Mouse (Mus musculus) adrenal gland, postnatal 25 days (tissue): Measurements from ENCODE around the gene Myo9b. TPM values are rescaled to one million over a fixed set of nuclear protein-coding genes. Genes with fewer than 3 reads are reported as not detected.

Experiments
- DNase-seq: peaks from one replicate; pipeline ENCODE4 v3.0.0; 2021; ENCODE audit warnings: mixed read lengths
- total RNA-seq: library from RNA; stranded (reverse); gene quantifications from 2 replicates; pipeline ENCODE4 v1.2.3, GENCODE M21; 2021

Gene Myo9b
- total RNA-seq, 1 experiment from 2014 or later, result 42.0 TPM

DNA sequence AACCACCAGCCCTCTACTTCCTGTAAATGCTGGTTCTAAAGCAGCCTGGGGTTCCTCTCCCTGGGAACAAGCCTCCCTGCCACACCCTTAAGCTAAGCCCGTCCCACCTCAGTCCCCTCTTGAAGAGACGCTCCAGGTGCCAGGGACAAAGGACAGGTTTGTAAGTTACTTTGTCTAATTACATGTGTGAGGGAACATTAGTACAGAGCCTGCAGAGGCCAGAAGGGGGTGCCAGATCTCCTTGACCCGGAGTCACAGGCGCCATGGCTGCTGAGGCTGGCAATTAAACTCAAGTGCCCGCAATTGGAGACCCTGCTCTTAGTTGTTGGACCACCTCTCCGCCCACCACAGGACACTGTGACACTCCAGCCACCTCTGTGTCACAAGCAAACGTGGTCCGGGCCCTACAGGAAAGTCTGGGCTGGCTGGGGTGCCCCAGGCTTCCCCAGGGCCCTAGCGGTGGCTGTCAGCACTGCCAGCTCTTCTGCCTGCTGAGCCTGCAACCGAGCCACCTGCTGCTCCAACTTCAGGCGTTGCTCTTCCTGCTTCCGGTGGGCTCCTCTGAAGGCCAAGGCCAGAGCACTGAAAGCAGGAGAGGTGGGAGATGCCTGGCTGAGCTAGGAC lies 112.8 kb downstream of the Myo9b start:
- DNase-seq, result no peak

DNA sequence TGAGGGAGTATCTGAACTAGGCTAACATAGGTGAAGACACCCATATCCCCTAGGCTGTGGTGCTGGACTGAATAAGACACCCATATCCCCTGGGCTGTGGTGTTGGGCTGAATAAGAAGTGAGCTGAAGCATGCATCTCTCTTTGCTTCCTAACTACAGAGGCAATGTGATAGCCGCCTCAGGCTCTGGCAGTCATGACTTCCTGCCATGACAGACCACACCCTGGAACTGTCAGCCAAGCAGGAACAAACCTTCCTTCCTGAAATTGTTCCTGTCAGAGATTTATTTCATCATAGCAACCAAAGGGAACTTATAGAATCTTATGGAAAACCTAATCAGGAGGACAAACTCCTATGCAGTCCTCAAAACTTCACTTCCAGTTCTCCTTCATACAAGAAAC lies 115.8 kb downstream of the Myo9b start:
- DNase-seq, result no peak

- no peak for DNase-seq
These were observed 119.2 kb downstream of the Myo9b start for GRCm38 (mm10) chr8:71391696-71392095.

- no peak for DNase-seq
These were observed 119.9 kb downstream of the Myo9b start for GRCm38 (mm10) chr8:71392391-71392790.

- peak; percentile 40 for DNase-seq
These were observed 120.4 kb downstream of the Myo9b start for GRCm38 (mm10) chr8:71392871-71393270.

DNA sequence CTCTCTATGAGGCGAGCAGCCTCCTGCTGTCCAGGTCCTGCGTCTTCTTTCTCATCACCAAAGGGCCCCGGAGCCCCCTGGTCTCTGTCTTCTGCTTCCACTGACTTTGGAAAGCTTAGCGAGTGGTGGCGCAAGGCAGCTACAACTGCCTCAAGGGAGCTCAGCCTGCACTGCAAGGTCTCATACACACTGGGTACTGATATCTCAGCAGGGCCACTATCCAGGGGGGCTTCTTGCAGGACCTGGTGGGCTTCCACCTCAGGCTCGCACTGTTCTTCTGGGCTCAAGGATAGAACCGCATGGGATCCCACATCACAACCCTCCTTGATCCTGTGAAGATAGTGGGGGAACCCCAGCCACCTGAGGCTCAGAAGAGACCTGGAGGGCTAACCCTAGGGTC lies 122.0 kb downstream of the Myo9b start:
- DNase-seq, result no peak

DNA sequence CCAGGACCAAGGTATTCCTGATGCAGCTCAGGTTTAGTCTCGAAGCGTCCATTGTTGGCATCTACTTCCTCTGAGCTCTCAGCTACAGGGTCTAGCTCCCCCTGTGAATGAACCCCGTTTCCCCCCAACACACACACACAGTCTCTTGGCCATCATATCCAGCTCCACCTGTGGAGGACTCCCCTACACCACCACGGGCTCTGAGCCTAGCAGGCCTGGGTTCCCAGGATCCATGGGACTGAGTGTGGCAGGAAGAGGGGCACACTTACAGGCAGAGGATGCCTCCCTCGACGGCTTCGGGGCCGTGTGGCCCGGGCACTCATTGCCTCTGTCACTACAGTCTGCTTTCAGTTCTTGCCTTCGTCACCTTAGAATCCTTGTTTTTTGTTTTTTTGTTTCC lies 122.6 kb downstream of the Myo9b start:
- DNase-seq, result no peak

DNA sequence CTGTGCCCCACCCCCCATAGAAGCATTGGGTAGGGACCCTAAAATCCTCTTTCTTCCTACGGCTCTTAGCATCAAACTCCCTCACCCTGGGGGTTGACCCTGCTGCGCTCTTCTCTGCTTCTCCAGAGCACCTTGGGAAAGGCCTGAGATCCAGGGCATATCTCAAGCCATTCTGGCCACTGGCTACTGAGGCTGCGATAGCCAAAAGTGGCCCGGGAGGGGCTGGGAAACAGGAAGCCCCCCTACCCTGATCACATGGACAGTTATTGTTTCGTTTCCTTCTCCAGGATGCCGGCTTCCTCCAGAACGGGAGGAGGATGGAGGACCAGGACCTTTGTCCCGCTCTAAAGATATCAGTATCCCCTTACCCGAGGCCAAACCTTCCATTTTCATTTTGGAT lies 123.1 kb downstream of the Myo9b start, which contains the start of gene Ushbp1:
TSS of gene Ushbp1 (minus strand) at position 174 of the 400 bp plus-strand sequence.
- DNase-seq, result no peak

DNA sequence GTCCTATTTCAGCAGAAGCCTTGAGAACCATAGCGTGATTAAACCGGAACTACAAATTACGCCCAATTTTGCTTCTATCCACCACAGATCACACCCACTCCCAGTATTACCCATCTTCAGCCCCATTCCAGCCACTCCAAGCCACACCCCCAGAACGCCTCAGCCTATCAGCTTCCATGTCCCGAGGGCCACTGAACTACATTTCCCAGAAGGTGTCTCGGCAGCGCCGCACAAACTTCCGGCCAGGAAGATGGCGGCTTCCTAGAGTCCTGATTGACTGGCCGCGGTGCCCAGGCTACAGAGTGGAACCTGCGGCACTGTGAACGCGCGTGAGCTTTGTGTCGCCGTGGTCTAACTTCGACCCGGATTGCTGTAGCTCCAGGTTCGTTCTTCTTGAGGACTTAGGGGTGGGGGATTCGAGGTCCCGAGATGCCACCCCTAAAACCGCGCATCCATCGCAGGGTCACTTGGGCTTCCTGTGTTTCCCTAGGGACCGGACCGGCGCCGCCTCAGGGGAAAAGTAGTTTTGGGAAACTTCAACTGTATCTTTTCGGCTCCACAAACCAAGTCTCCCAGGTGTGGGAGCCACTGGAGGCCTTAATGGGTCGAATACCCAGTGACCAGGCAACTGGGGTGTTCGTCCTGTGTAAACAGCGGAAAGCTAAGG lies 124.3 kb downstream of the Myo9b start, which contains the start of gene Babam1:
TSS of gene Babam1 (plus strand) at position 223 of the 667 bp plus-strand sequence.
- DNase-seq, result peak; percentile 88

- DNase-seq, result no peak
These were observed 125.2 kb downstream of the Myo9b start for GRCm38 (mm10) chr8:71397701-71398100.

DNA sequence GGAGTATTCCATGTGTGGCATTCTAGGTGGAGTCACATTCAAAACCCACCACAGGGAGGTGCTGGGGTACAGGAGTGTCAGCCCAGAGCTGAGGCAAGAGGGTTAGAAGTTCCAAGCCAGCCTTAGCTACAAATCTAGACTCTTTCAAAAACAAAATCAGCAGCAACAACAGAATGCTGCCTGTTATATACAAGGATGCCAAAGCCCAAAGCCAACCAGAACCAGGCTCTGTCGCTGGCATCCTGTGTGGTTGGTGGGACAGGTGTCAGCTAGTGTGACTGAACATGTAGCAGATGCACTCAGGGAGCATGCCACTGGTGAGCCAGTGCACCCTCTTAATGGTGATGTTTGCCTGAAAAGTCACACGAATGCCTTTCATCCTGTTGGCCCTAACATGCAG lies 128.3 kb downstream of the Myo9b start:
- no peak for DNase-seq

DNA sequence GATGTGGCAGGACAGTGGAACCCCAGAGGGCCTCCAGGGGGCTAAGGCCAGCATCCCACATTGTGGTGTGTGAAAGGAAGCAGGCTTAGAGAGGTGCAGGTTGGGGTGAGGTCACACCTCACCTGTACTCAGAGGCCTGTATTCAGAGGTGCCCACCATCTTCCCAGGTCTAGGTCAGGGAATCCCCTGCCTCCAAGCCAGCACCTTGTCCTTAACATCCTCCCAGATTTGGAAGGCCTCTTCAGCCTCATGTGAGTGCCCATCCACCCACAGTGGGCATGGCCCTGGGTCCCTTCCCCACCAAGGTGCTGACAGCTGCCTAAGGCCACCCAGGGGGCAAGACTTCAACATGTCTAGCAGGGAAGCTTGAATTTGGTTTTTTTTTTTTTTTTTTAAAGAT lies 128.9 kb downstream of the Myo9b start:
- DNase-seq, result no peak

DNA sequence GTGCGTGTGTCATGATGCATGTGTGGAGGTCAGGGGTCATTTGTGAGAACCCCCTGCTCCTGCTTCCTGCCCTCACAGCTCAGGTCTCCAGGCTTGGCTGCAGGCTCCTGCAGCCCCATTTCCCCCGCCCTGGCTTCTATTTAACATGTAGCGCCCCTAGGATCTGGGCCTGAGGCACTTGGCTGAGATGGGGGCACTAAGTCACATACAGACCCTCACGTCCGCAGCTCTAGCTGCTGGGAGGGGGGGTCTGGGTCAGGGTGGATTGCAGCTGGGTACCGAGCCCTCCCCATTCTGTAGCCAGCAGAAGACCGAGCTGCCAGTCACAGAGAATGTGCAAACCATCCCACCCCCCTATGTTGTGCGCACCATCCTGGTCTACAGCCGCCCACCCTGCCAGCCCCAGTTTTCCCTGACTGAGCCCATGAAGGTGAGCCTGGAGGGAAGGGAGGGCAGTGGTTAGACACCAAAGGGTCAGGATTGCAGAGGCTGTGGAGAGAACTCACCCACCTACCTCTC lies 130.0 kb downstream of the Myo9b start:
- DNase-seq, result no peak

GRCm38 (mm10) chr8:71403107-71403885 lies 130.8 kb downstream of the Myo9b start:
- no peak for DNase-seq

GRCm38 (mm10) chr8:71404011-71404410 lies 131.5 kb downstream of the Myo9b start:
- DNase-seq, result no peak

DNA sequence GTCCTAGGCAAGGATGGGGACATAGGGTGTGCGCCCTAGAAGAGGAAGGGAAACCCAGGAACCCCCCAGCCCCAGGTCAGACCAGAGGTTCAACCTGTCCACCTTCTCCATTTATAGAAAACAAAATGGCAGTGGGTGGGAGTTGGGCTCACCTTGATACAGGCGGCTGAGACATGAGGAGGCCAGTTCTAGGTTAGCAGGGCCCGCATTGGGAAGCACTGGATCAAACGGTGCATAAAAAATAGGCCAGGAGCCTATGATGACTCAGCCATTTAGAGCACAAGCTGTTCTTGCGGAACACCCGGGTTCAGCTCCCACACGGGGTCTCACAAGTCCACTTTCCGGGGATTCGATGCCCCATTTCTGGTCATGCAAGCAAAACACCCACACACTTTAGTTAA lies 132.4 kb downstream of the Myo9b start:
- DNase-seq, result no peak

GRCm38 (mm10) chr8:71405401-71406098 lies 133.0 kb downstream of the Myo9b start, which contains the start of gene Ankle1:
TSS of gene Ankle1 (plus strand) at chr8:71406010.
- DNase-seq, result peak; percentile 97

GRCm38 (mm10) chr8:71406099-71407015 lies 133.8 kb downstream of the Myo9b start:
- DNase-seq, result peak; percentile 69

- DNase-seq, result no peak
These were observed 134.9 kb downstream of the Myo9b start for GRCm38 (mm10) chr8:71407441-71407840.

GRCm38 (mm10) chr8:71408231-71408630 lies 135.7 kb downstream of the Myo9b start:
- DNase-seq, result no peak
